Mouse (Mus musculus): ENCODE measurements around the gene Eps15. TPM values are rescaled to one million over a fixed set of nuclear protein-coding genes. Genes with fewer than 3 reads are reported as not detected.

Gene Eps15
- polyA plus RNA-seq (2016; fragmentation: Nextera tagmentation; extraction: Ambion mirVana), result 56.2 and 58.6 TPM in 2 replicates

- H3K27ac ChIP-seq (replicated peaks), result no peak within 1 kb of the TSS
- peak within 1 kb of the TSS; percentile 89 for H3K4me3 ChIP-seq
- 4% methylated on average over 33 of the region's 44 CpGs for WGBS
- no peaks in the 10 kb centered on the region for H3K9me3 ChIP-seq
- H3K36me3 ChIP-seq, result no peaks in the 10 kb centered on the region
- no peaks in the 10 kb centered on the region for H3K27me3 ChIP-seq
- peaks cover 7% of the 10 kb centered on the region; the same call in 1 of the 2 replicates for H3K4me1 ChIP-seq
- peak; percentile 97 for ATAC-seq (ENCODE audit: low FRiP score, low read depth)
- H3K4me2 ChIP-seq (replicated peaks), result peak within 1 kb of the TSS; percentile 74
- peak within 1 kb of the TSS; percentile 66 for H3K9ac ChIP-seq (replicated peaks)
These were observed at the start of gene Eps15 for GRCm38 (mm10) chr4:109279689-109280458. Gene Eps15, plus strand, starts transcription at chr4:109280268.

DNA sequence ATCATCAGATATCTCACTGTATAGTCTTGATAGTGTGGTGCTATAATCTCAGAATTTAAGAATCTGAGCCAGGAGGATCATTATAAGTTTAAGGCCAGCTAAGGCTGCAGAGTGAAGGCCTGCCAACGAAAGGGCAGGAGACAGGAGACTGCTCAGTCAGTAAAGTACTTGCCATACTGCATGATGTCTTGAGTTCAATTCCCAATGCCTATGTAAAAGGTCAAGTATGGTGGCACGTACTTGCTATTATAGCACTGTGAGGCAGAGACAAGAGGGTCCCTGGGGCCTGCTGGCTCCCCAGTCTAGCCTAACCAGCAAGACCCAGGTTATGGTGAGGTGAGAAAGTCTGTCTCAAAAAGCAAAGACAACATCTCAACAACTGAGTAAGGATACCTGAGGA, 45.9 kb upstream of the Eps15 start, which contains the start of gene Calr4:
Gene Calr4 (plus strand): TSS at position 301 of the 400 bp plus-strand sequence.
- Histone ChIP-seq H3K9me3 (no peaks in the 10 kb centered on the region), H3K4me1 (peaks cover 3% of the 10 kb centered on the region; the same call in 1 of the 2 replicates), H3K36me3 (no peaks in the 10 kb centered on the region), H3K9ac (replicated peaks) (no peak within 1 kb of the TSS), H3K4me2 (replicated peaks) (no peak within 1 kb of the TSS), H3K27me3 (no peaks in the 10 kb centered on the region), H3K4me3 (no peak within 1 kb of the TSS), H3K27ac (replicated peaks) (no peak within 1 kb of the TSS)
- 81% methylated on average over 2 of the region's 2 CpGs for WGBS
- no peak for ATAC-seq (ENCODE audit: low FRiP score, low read depth)

- Histone ChIP-seq H3K9ac (replicated peaks) (no peak overlapping the region), H3K4me3 (no peak overlapping the region), H3K36me3 (no peaks in the 10 kb centered on the region), H3K27ac (replicated peaks) (no peak overlapping the region), H3K9me3 (no peaks in the 10 kb centered on the region), H3K4me1 (peaks cover 3% of the 10 kb centered on the region; the same call in 1 of the 2 replicates), H3K4me2 (replicated peaks) (no peak overlapping the region), H3K27me3 (no peaks in the 10 kb centered on the region)
- WGBS, result 85% methylated on average over 9 of the region's 9 CpGs
- no peak for ATAC-seq (ENCODE audit: low FRiP score, low read depth)
These were observed 45.2 kb upstream of the Eps15 start for GRCm38 (mm10) chr4:109234806-109235350.

DNA sequence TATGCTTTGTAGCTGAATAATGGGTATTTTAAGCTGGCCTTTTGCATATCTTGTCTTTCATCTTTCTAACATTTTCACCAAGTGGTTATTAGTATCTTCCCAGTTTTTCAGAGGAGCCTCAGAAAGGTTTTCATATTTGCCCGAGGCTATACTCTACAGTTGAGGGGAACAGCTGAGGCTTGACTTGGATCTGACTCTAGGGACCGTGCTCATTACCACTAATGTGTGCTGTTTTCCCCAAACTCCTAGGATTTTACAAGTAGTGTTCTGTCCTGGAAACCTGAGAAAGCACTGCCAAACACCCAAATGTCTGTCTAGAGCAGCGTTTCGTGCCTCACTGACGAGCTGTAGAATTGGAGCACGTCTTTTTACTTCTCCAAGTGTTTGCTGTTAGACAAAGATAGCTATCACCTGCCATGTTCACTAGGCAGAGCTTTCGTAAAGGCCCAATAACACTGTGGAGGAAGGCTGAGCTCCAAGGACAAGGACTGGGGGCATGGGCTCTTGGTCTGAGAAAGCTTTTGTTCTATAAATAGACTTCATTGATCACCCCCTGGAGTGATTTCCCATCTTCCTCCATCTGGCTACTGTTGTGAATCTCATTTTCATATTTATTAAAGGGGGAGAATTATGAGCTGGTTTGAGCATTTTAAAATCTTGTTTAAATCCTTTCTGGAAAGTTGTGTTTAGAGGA, 43.7 kb upstream of the Eps15 start:
- no peaks in the 10 kb centered on the region for H3K36me3 ChIP-seq
- WGBS, result 74% methylated on average over 7 of the region's 7 CpGs
- H3K9me3 ChIP-seq, result no peaks in the 10 kb centered on the region
- no peaks in the 10 kb centered on the region for H3K27me3 ChIP-seq
- no peak overlapping the region for H3K9ac ChIP-seq (replicated peaks)
- H3K4me1 ChIP-seq, result peaks cover 3% of the 10 kb centered on the region; the same call in 1 of the 2 replicates
- ATAC-seq (ENCODE audit: low FRiP score, low read depth), result no peak
- no peak overlapping the region for H3K4me2 ChIP-seq (replicated peaks)
- no peak overlapping the region for H3K4me3 ChIP-seq
- H3K27ac ChIP-seq (replicated peaks), result peak overlapping the region; percentile 67

- Histone ChIP-seq H3K36me3 (no peaks in the 10 kb centered on the region), H3K4me2 (replicated peaks) (no peak overlapping the region), H3K27me3 (no peaks in the 10 kb centered on the region), H3K4me1 (peaks cover 3% of the 10 kb centered on the region; the same call in 1 of the 2 replicates), H3K9ac (replicated peaks) (no peak overlapping the region), H3K4me3 (no peak overlapping the region), H3K27ac (replicated peaks) (no peak overlapping the region), H3K9me3 (no peaks in the 10 kb centered on the region)
- WGBS, result 88% methylated on average over 24 of the region's 24 CpGs
- ATAC-seq (ENCODE audit: low FRiP score, low read depth), result no peak
These were observed 41.4 kb upstream of the Eps15 start for GRCm38 (mm10) chr4:109238428-109239268.

GRCm38 (mm10) chr4:109241221-109241620, 38.8 kb upstream of the Eps15 start:
- Histone ChIP-seq H3K27ac (replicated peaks) (no peak overlapping the region), H3K36me3 (no peaks in the 10 kb centered on the region), H3K4me2 (replicated peaks) (no peak overlapping the region), H3K9me3 (no peaks in the 10 kb centered on the region), H3K27me3 (no peaks in the 10 kb centered on the region), H3K4me1 (peaks cover 3% of the 10 kb centered on the region; the same call in 1 of the 2 replicates), H3K4me3 (no peak overlapping the region), H3K9ac (replicated peaks) (no peak overlapping the region)
- ATAC-seq (ENCODE audit: low FRiP score, low read depth), result no peak

DNA sequence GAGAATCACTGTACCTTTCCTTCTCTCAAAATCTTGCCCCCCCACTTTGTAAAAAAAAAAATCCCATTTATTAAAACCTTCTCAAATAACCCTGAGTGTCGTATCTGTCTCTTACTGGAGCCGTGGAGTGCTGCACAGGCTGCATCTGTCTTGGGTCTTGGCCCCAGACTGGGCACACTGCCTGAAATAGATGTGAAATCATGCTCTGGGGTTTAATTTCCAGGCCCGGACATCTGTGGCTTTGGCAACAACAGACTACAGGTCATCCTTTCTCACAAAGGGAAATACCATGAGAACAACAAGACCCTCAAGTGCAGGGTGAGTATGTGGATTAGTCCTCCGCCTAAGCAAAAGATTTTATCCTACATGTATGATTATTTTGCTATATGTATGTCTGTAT, 38.1 kb upstream of the Eps15 start:
- H3K4me3 ChIP-seq, result no peak overlapping the region
- no peak for ATAC-seq (ENCODE audit: low FRiP score, low read depth)
- H3K27ac ChIP-seq (replicated peaks), result no peak overlapping the region
- no peaks in the 10 kb centered on the region for H3K4me1 ChIP-seq
- no peaks in the 10 kb centered on the region for H3K9me3 ChIP-seq
- H3K27me3 ChIP-seq, result no peaks in the 10 kb centered on the region
- WGBS, result 85% methylated on average over 4 of the region's 4 CpGs
- no peaks in the 10 kb centered on the region for H3K36me3 ChIP-seq
- no peak overlapping the region for H3K4me2 ChIP-seq (replicated peaks)
- H3K9ac ChIP-seq (replicated peaks), result no peak overlapping the region

- Histone ChIP-seq H3K36me3 (no peaks in the 10 kb centered on the region), H3K9ac (replicated peaks) (no peak overlapping the region), H3K27me3 (no peaks in the 10 kb centered on the region), H3K4me1 (no peaks in the 10 kb centered on the region), H3K27ac (replicated peaks) (no peak overlapping the region), H3K4me3 (no peak overlapping the region), H3K9me3 (no peaks in the 10 kb centered on the region), H3K4me2 (replicated peaks) (no peak overlapping the region)
- 90% methylated on average over 7 of the region's 7 CpGs for WGBS
- no peak for ATAC-seq (ENCODE audit: low FRiP score, low read depth)
These were observed 35.6 kb upstream of the Eps15 start for GRCm38 (mm10) chr4:109244506-109244905.

- Histone ChIP-seq H3K9ac (replicated peaks) (no peak overlapping the region), H3K4me1 (no peaks in the 10 kb centered on the region), H3K4me3 (no peak overlapping the region), H3K36me3 (no peaks in the 10 kb centered on the region), H3K4me2 (replicated peaks) (no peak overlapping the region), H3K27me3 (no peaks in the 10 kb centered on the region), H3K9me3 (no peaks in the 10 kb centered on the region), H3K27ac (replicated peaks) (no peak overlapping the region)
- WGBS, result 88% methylated on average over 6 of the region's 6 CpGs
- ATAC-seq (ENCODE audit: low FRiP score, low read depth), result no peak
These were observed 35.0 kb upstream of the Eps15 start for GRCm38 (mm10) chr4:109245016-109245620.

DNA sequence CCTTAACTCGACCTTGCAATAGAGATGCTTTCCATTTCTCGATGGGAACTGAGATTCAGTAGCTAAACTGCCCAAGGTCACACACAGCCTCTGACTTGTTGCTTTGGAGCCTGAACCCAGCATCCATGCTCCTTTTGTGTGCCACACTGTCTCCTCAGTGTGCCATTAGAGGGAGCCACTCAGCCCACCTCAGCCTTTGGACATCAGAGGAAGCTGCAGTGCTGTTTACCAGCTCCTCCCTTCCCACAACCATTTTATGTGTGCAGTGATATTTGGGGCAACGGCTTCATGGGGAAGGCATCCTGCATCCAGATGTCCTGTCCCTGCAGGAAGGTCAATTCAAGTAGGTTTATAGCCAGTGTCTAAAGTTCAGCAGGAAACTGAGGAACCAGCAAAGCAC, 28.5 kb upstream of the Eps15 start:
- no peaks in the 10 kb centered on the region for H3K4me1 ChIP-seq
- H3K27me3 ChIP-seq, result no peaks in the 10 kb centered on the region
- ATAC-seq (ENCODE audit: low FRiP score, low read depth), result no peak
- H3K4me2 ChIP-seq (replicated peaks), result no peak overlapping the region
- H3K36me3 ChIP-seq, result no peaks in the 10 kb centered on the region
- no peaks in the 10 kb centered on the region for H3K9me3 ChIP-seq
- H3K4me3 ChIP-seq, result no peak overlapping the region
- no peak overlapping the region for H3K9ac ChIP-seq (replicated peaks)
- WGBS, result 45% methylated on average over 3 of the region's 3 CpGs
- no peak overlapping the region for H3K27ac ChIP-seq (replicated peaks)

DNA sequence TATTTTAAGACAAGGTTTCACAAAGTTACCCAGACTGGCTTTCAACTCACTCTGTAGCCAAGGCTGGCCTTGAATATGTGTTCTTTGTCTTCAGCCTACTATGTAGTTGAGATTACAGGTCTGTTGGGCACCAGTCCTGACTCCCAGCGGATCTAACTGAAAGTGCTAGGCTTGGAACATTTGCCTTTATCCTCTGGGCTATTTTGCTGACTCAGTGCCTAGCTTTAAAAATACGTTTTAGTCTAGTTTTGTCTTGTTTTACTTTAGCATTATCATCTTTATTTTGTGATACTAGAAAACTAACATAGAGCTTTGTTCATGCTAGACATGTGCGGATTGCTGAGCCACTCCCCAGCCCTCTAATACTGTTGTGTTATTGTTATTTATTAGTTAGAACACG, 27.9 kb upstream of the Eps15 start:
- WGBS, result 85% methylated on average over 4 of the region's 4 CpGs
- no peak overlapping the region for H3K4me2 ChIP-seq (replicated peaks)
- no peak overlapping the region for H3K4me3 ChIP-seq
- H3K9me3 ChIP-seq, result no peaks in the 10 kb centered on the region
- ATAC-seq (ENCODE audit: low FRiP score, low read depth), result no peak
- no peak overlapping the region for H3K27ac ChIP-seq (replicated peaks)
- no peaks in the 10 kb centered on the region for H3K27me3 ChIP-seq
- no peaks in the 10 kb centered on the region for H3K36me3 ChIP-seq
- no peaks in the 10 kb centered on the region for H3K4me1 ChIP-seq
- no peak overlapping the region for H3K9ac ChIP-seq (replicated peaks)

All from midbrain, embryonic 12.5 days (tissue).